Mouse (Mus musculus) CH12.LX (cell line): Measurements from ENCODE around the gene Spin2f. TPM values are rescaled to one million over a fixed set of nuclear protein-coding genes. Genes with fewer than 3 reads are reported as not detected.
"Not testable (repeated sequence)": the region's sequence is repeated elsewhere in the genome, so short reads cannot be mapped to it uniquely, and the experiment has no call there.

Experiments
- DNase-seq: peaks from one replicate; pipeline ENCODE4 v3.0.0-alpha.2; 2013; ENCODE audit errors: extremely low read depth
- H3K27ac ChIP-seq: 2 replicates; pipeline ENCODE4 v1.5.1; 2012; ENCODE audit warnings: low read depth, mild to moderate bottlenecking, control low read depth, moderate library complexity; ENCODE audit not compliant: insufficient read depth
- H3K27me3 ChIP-seq: replicated peaks from 2 replicates; pipeline ENCODE3; 2012; ENCODE audit warnings: inconsistent platforms
- H3K36me3 ChIP-seq, 2 experiments: replicated peaks in 1 of 2; 2 replicates each; pipeline versions ENCODE3 to v1.6.1; 2012; ENCODE audit warnings: inconsistent platforms in 1 of 2, low read length in 1 of 2, mild to moderate bottlenecking in 1 of 2, mixed read lengths in 1 of 2, moderate library complexity in 1 of 2; ENCODE audit not compliant: control insufficient read depth in 1 of 2, insufficient read depth in 1 of 2
- H3K4me1 ChIP-seq, 2 experiments: 2 replicates each; pipeline ENCODE4 v1.6.1; 2012; ENCODE audit warnings: inconsistent platforms in 1 of 2, moderate library complexity in 1 of 2; ENCODE audit not compliant: insufficient read depth in 2 of 2, control insufficient read depth in 1 of 2
- H3K4me2 ChIP-seq: 2 replicates; pipeline ENCODE4 v1.6.1; 2012; ENCODE audit warnings: low read depth, mild to moderate bottlenecking, control low read depth; ENCODE audit not compliant: poor library complexity, insufficient read depth, severe bottlenecking
- H3K4me3 ChIP-seq, 3 experiments: fragments of 150-350 bp in 1 of 3; sonication (generic) in 1 of 3; replicated peaks in 1 of 3; 2 replicates each; pipeline versions ENCODE3 to v1.5.1; 2011 to 2012; ENCODE audit warnings: low read depth in 2 of 3, low read length in 2 of 3, mild to moderate bottlenecking in 2 of 3, moderate library complexity in 2 of 3, control low read depth in 1 of 3, improper control_type of control experiment in 1 of 3, inconsistent platforms in 1 of 3, mixed read lengths in 1 of 3; ENCODE audit not compliant: poor library complexity in 1 of 3
- H3K79me2 ChIP-seq: replicated peaks from 2 replicates; pipeline ENCODE4 v1.6.1; 2012; ENCODE audit warnings: mild to moderate bottlenecking, moderate library complexity; ENCODE audit not compliant: control insufficient read depth, poor library complexity, insufficient read depth, severe bottlenecking; ENCODE audit errors: extremely low read depth
- H3K9ac ChIP-seq: 2 replicates; pipeline ENCODE4 v1.6.1; 2012; ENCODE audit warnings: low read depth, mild to moderate bottlenecking, control low read depth, moderate library complexity; ENCODE audit not compliant: insufficient read depth
- H3K9me3 ChIP-seq: replicated peaks from 2 replicates; pipeline ENCODE3; 2012; ENCODE audit warnings: low read length, inconsistent platforms, mixed read lengths
- dilution Hi-C: fragments of 300-500 bp; cut with MboI; formaldehyde crosslinking; loops from 2 replicates; pipeline ENCODE4 v1.14.3; 2020; ENCODE audit warnings: low sequenced_read_pairs; ENCODE audit not compliant: extremely low pct_unique_long_range_greater_than_20kb, extremely low pct_ligation_motif_present
- in situ Hi-C: fragments of 300-500 bp; cut with MboI; formaldehyde crosslinking; loops from 3 replicates; pipeline ENCODE4 v1.14.3; 2019; ENCODE audit warnings: low sequenced_read_pairs, low pct_ligation_motif_present, low pct_unique_long_range_greater_than_20kb, mixed read lengths
- polyA plus RNA-seq: library from polyadenylated mRNA; unstranded; fragments of >175 nt; gene quantifications from 2 replicates; pipeline ENCODE4 v1.2.1, GENCODE M21; 2012; ENCODE audit warnings: low read depth; ENCODE audit not compliant: insufficient read length
- total RNA-seq, 2 experiments: library from RNA; depleted of rRNA; stranded (reverse); fragments of 300-350 nt in 1 of 2; fragments of >200 nt in 1 of 2; gene quantifications; 2 replicates each; pipeline ENCODE4 v1.2.3; 2012 to 2014

Spin2f gene
- total RNA-seq (2012; rRNA removed) (not detected in 2 replicates), total RNA-seq (2014; rRNA removed) (not detected in 2 replicates), polyA plus RNA-seq (not detected in 2 replicates)

DNA sequence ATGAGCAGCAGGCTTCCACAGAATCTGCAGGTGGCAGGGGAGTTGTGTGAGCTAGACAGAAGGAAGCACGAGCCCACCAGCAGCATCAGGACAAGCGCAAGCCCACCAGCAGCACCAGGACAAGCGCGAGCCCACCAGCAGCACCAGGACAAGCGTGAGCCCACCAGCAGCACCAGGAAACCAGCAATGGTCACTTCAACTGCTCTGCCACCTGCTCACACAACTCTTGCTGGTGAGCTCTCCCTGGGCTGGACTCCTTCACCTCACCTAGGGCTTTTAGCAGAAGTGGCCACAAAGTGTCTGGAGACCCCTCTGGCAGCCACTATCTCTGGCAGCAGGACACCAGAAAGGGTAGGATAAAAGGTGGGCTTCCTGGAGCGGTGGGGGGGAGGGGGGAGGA, at the start of gene Spin2f:
TSS of gene Spin2f (plus strand) at position 301 of the 400 bp plus-strand sequence.
- in situ Hi-C loops, H3K27me3 ChIP-seq, H3K4me1 ChIP-seq, H3K9ac ChIP-seq, H3K4me3 ChIP-seq, H3K27ac ChIP-seq, DNase-seq, H3K79me2 ChIP-seq, dilution Hi-C loops, H3K4me2 ChIP-seq, H3K9me3 ChIP-seq, H3K36me3 ChIP-seq: not testable (repeated sequence)

DNA sequence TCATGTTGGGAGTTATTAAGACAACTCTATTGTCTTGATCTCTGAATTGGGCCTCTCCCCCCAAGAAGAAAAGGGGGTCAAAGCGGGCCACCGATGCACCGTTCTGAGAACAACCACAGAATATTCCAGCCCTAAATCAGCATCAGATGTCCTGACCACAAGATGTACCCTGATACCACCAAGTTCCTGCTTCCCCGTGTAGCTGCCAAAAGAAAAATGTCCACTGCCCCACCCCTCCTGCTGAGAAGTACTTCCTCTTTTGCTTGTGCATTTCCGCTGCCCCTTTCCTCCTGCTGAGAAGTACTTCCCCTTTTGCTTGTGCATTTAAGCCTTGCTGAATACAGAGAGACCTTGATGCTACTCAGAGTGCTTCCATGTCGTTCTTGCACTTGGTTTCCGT, 41.6 kb upstream of the Spin2f start:
- dilution Hi-C loops, H3K36me3 ChIP-seq: not testable (repeated sequence)

DNA sequence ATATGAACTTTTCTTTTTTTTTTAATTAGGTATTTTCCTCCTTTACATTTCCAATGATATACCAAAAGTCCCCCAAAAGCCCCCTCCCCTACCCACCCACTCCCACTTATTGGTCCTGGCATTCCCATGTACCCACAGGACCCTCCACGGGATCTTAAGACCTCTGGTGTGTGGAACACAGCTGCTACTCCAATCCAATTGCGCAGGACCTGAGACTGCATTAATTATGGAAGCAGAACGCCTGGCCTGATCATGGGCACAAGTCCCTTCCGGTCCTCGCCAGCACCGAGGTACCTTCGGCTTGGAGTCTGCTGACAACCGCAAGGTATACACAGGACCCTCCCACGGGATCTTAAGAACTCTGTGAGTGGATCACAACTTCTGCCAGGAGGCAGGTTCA, 30.2 kb upstream of the Spin2f start:
- H3K4me2 ChIP-seq, H3K9ac ChIP-seq, H3K79me2 ChIP-seq, dilution Hi-C loops, H3K36me3 ChIP-seq, H3K27me3 ChIP-seq, H3K4me1 ChIP-seq, H3K4me3 ChIP-seq, DNase-seq, in situ Hi-C loops, H3K27ac ChIP-seq: not testable (repeated sequence)
- H3K9me3 ChIP-seq: peaks cover 20% of the 10 kb centered on the region

More for the DNA sequence above, 41.6 kb upstream of the Spin2f start:
- H3K9me3 ChIP-seq, H3K4me1 ChIP-seq, H3K27me3 ChIP-seq, DNase-seq, H3K27ac ChIP-seq, H3K9ac ChIP-seq, in situ Hi-C loops, H3K4me2 ChIP-seq, H3K79me2 ChIP-seq, H3K4me3 ChIP-seq: not testable (repeated sequence)

DNA sequence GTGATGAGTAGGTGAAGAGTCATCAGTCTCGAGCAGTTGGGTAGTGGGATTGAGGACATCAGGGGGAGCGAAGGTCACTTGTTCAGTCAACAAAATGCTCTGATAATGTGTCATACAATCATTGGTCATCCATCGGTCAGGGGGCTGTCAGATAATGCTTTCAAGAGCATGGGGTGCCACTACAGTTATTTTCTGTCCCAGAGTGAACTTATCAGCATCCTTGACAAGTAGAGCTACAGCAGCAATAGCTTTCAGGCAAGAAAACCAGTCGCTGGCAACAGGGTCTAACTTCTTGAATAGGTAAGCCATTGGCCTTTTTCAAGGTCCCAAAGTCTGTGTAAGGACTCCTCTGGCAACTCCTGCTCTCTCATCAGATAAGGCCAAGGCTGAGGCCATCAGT, 18.6 kb upstream of the Spin2f start:
- dilution Hi-C loops, H3K27me3 ChIP-seq: not testable (repeated sequence)

DNA sequence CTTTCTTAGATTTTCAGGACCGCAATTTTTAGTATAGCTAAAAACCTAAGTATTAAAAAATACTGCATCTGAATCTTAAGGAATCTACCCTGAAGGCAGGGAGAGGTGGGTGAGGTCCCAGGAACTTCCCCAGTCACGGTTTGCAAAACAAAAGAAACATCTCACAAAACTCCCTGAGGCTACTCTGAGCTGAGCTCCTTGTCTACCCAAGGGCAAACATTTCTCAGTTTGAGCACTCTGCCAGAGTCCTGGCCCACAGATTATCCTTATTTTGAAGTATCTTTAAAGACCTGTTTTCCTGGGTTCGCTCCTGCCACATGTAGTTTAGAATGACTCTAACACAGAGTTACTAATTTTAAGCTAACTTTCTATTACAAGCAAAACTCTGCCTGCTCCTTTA, 11.9 kb upstream of the Spin2f start:
- H3K4me3 ChIP-seq, DNase-seq, H3K4me1 ChIP-seq, in situ Hi-C loops, H3K9me3 ChIP-seq, H3K9ac ChIP-seq, H3K27ac ChIP-seq, dilution Hi-C loops, H3K4me2 ChIP-seq, H3K36me3 ChIP-seq, H3K79me2 ChIP-seq, H3K27me3 ChIP-seq: not testable (repeated sequence)

More for the DNA sequence above, 18.6 kb upstream of the Spin2f start:
- H3K36me3 ChIP-seq, H3K9ac ChIP-seq, H3K4me2 ChIP-seq, DNase-seq, H3K27ac ChIP-seq, H3K79me2 ChIP-seq, H3K4me3 ChIP-seq, in situ Hi-C loops, H3K4me1 ChIP-seq: not testable (repeated sequence)
- H3K9me3 ChIP-seq: peaks cover 16% of the 10 kb centered on the region

Other genes with a start within 250 kb of the Spin2f start
- gene Btbd35f29, start 136.2 kb upstream of the Spin2f start, total RNA-seq (2012; rRNA removed): not detected in 2 replicates
- not detected in 2 replicates for gene Btbd35f29, start 136.2 kb upstream of the Spin2f start, total RNA-seq (2014; rRNA removed)
- not detected in 2 replicates for gene Btbd35f29, start 136.2 kb upstream of the Spin2f start, polyA plus RNA-seq
- not detected in 2 replicates for gene Btbd35f26, start 82.6 kb downstream of the Spin2f start, total RNA-seq (2012; rRNA removed)
- gene Btbd35f26, start 82.6 kb downstream of the Spin2f start, total RNA-seq (2014; rRNA removed): not detected in 2 replicates
- not detected in 2 replicates for gene Btbd35f26, start 82.6 kb downstream of the Spin2f start, polyA plus RNA-seq
- gene Btbd35f19, start 130.0 kb downstream of the Spin2f start, total RNA-seq (2012; rRNA removed): not detected in 2 replicates
- not detected in 2 replicates for gene Btbd35f19, start 130.0 kb downstream of the Spin2f start, total RNA-seq (2014; rRNA removed)
- gene Btbd35f19, start 130.0 kb downstream of the Spin2f start, polyA plus RNA-seq: not detected in 2 replicates